Mouse (Mus musculus) adrenal gland, postnatal 10 days (tissue): Measurements from ENCODE around the gene Faap20. TPM values are rescaled to one million over a fixed set of nuclear protein-coding genes. Genes with fewer than 3 reads are reported as not detected.

Source experiments
- DNase-seq: peaks from one replicate; pipeline ENCODE4 v3.0.0; 2021; ENCODE audit warnings: mixed read lengths
- total RNA-seq, 2 experiments: library from RNA; stranded (reverse); gene quantifications; 2 replicates each; pipeline ENCODE4 v1.2.3; 2021

Gene Faap20
- total RNA-seq, 2 experiments from 2014 or later, result 41.1 to 47.3 TPM

GRCm38 (mm10) chr4:155283585-155283984 is 34.0 kb downstream of the Faap20 start:
- DNase-seq, result no peak

GRCm38 (mm10) chr4:155284521-155285379 is 35.1 kb downstream of the Faap20 start:
- peak; percentile 19 for DNase-seq

- DNase-seq, result no peak
Measured at GRCm38 (mm10) chr4:155286090-155286489, 36.5 kb downstream of the Faap20 start.

- no peak for DNase-seq
Measured at GRCm38 (mm10) chr4:155287713-155288112, 38.1 kb downstream of the Faap20 start.

- DNase-seq, result no peak
Measured at GRCm38 (mm10) chr4:155288586-155288985, 39.0 kb downstream of the Faap20 start.

- no peak for DNase-seq
Measured at GRCm38 (mm10) chr4:155290045-155290444, 40.4 kb downstream of the Faap20 start.

- DNase-seq, result no peak
Measured at GRCm38 (mm10) chr4:155292863-155293262, 43.3 kb downstream of the Faap20 start.

GRCm38 (mm10) chr4:155294381-155294780 is 44.8 kb downstream of the Faap20 start:
- no peak for DNase-seq

GRCm38 (mm10) chr4:155295026-155295590 is 45.5 kb downstream of the Faap20 start:
- DNase-seq, result peak; percentile 11

GRCm38 (mm10) chr4:155295996-155296395 is 46.4 kb downstream of the Faap20 start:
- no peak for DNase-seq

- DNase-seq, result peak; percentile 54
Measured at GRCm38 (mm10) chr4:155297057-155297456, 47.5 kb downstream of the Faap20 start.

- DNase-seq, result no peak
Measured at GRCm38 (mm10) chr4:155298826-155299225, 49.2 kb downstream of the Faap20 start.

GRCm38 (mm10) chr4:155300421-155301097 is 51.0 kb downstream of the Faap20 start:
- no peak for DNase-seq

GRCm38 (mm10) chr4:155301098-155301447 is 51.5 kb downstream of the Faap20 start:
- no peak for DNase-seq

- DNase-seq, result no peak
Measured at GRCm38 (mm10) chr4:155301965-155302364, 52.4 kb downstream of the Faap20 start.

GRCm38 (mm10) chr4:155304508-155305096 is 55.0 kb downstream of the Faap20 start:
- DNase-seq, result no peak

- no peak for DNase-seq
Measured at GRCm38 (mm10) chr4:155305531-155306031, 56.0 kb downstream of the Faap20 start.

Other genes starting within 250 kb of the Faap20 start
- gene Plch2, start 193.0 kb upstream of the Faap20 start, total RNA-seq, result under 1 TPM; 0.27 to 0.79 TPM
- gene Pex10, start 182.8 kb upstream of the Faap20 start, total RNA-seq, result 10 to 100 TPM; 21.8 to 30.1 TPM
- 10 to 100 TPM; 91.2 to 93.1 TPM for gene Rer1, start 163.4 kb upstream of the Faap20 start, total RNA-seq
- 10 to 100 TPM in 1 of 2 experiments, 1 to 10 TPM in 1; 7.0 to 11.2 TPM for gene Morn1, start 163.2 kb upstream of the Faap20 start, total RNA-seq
- 10 to 100 TPM; 65.3 to 80.4 TPM for gene Ski, start 27.2 kb upstream of the Faap20 start, total RNA-seq
- gene Prkcz, start 111.6 kb downstream of the Faap20 start, total RNA-seq, result 1 to 10 TPM; 5.3 to 6.9 TPM
- under 1 TPM; 0.21 to 0.45 TPM for gene Gabrd, start 148.3 kb downstream of the Faap20 start, total RNA-seq
- 1 to 10 TPM in 1 of 2 experiments, under 1 TPM in 1; 0.48 to 1.1 TPM for gene Cfap74, start 159.4 kb downstream of the Faap20 start, total RNA-seq
- gene Tmem52, start 219.3 kb downstream of the Faap20 start, total RNA-seq, result 10 to 100 TPM; 14.9 to 17.5 TPM
- 100 to 1,000 TPM; 375 to 395 TPM for gene Gnb1, start 241.6 kb downstream of the Faap20 start, total RNA-seq